Mouse (Mus musculus): ENCODE data around the gene Ankrd22. TPM values are rescaled to one million over a fixed set of nuclear protein-coding genes. Genes with fewer than 3 reads are reported as not detected.

The Ankrd22 gene
- total RNA-seq, 2 experiments from 2014 or later, result not detected

- no peak overlapping the region for H3K4me3 ChIP-seq
These were observed 45.6 kb downstream of the Ankrd22 start for GRCm38 (mm10) chr19:34120107-34120731.

GRCm38 (mm10) chr19:34119653-34120052, 46.2 kb downstream of the Ankrd22 start:
- intact Hi-C loops (cut with DNase I), result no loop called here
- DNase-seq (ENCODE audit: extremely low spot score in 1 of 2, low spot score in 2 of 2), result no peak

More at GRCm38 (mm10) chr19:34120107-34120731, 45.6 kb downstream of the Ankrd22 start:
- no peak overlapping the region for H3K27ac ChIP-seq
- DNase-seq (ENCODE audit: extremely low spot score in 1 of 2, low spot score in 2 of 2), result no peak
- intact Hi-C loops (cut with DNase I), result no loop called here
- TF ChIP-seq CTCF (IDR thresholded peaks at IDR 0.05), result no peak

GRCm38 (mm10) chr19:34119102-34119501, 46.8 kb downstream of the Ankrd22 start:
- TF ChIP-seq CTCF (IDR thresholded peaks at IDR 0.05), result no peak
- intact Hi-C loops (cut with DNase I), result no loop called here
- Histone ChIP-seq H3K4me3 (no peak overlapping the region), H3K27ac (no peak overlapping the region)
- no peak for DNase-seq (ENCODE audit: extremely low spot score in 1 of 2, low spot score in 2 of 2)

More at GRCm38 (mm10) chr19:34119653-34120052, 46.2 kb downstream of the Ankrd22 start:
- H3K4me3 ChIP-seq, result no peak overlapping the region
- no peak for TF ChIP-seq CTCF (IDR thresholded peaks at IDR 0.05)
- no peak overlapping the region for H3K27ac ChIP-seq

- no peak for DNase-seq (ENCODE audit: extremely low spot score in 1 of 2, low spot score in 2 of 2)
- no peak overlapping the region for H3K4me3 ChIP-seq
- H3K27ac ChIP-seq, result no peak overlapping the region
- no peak for TF ChIP-seq CTCF (IDR thresholded peaks at IDR 0.05)
- intact Hi-C loops (cut with DNase I), result no loop called here
These were observed 61.0 kb downstream of the Ankrd22 start for GRCm38 (mm10) chr19:34104841-34105240.

- H3K4me3 ChIP-seq, result no peak overlapping the region
- intact Hi-C loops (cut with DNase I), result no loop called here
- DNase-seq (ENCODE audit: extremely low spot score in 1 of 2, low spot score in 2 of 2), result no peak
- no peak for TF ChIP-seq CTCF (IDR thresholded peaks at IDR 0.05)
- no peak overlapping the region for H3K27ac ChIP-seq
These were observed 64.0 kb downstream of the Ankrd22 start for GRCm38 (mm10) chr19:34101888-34102287.

- intact Hi-C loops (cut with DNase I), result no loop called here
- Histone ChIP-seq H3K27ac (no peak within 1 kb of the TSS), H3K4me3 (no peak within 1 kb of the TSS)
- no peak for DNase-seq (ENCODE audit: extremely low spot score in 1 of 2, low spot score in 2 of 2)
- TF ChIP-seq CTCF (IDR thresholded peaks at IDR 0.05), result no peak
These were observed 65.2 kb downstream of the Ankrd22 start, which contains the start of gene Lipm for GRCm38 (mm10) chr19:34100633-34101032. Gene Lipm, plus strand, starts transcription at chr19:34100933.

GRCm38 (mm10) chr19:34096228-34096627, 69.6 kb downstream of the Ankrd22 start:
- intact Hi-C loops (cut with DNase I), result no loop called here
- DNase-seq (ENCODE audit: extremely low spot score in 1 of 2, low spot score in 2 of 2), result no peak
- Histone ChIP-seq H3K27ac (no peak overlapping the region), H3K4me3 (no peak overlapping the region)
- no peak for TF ChIP-seq CTCF (IDR thresholded peaks at IDR 0.05)

- H3K4me3 ChIP-seq, result no peak overlapping the region
- DNase-seq (ENCODE audit: extremely low spot score in 1 of 2, low spot score in 2 of 2), result no peak
- intact Hi-C loops (cut with DNase I), result no loop called here
- no peak for TF ChIP-seq CTCF (IDR thresholded peaks at IDR 0.05)
- H3K27ac ChIP-seq, result no peak overlapping the region
These were observed 70.5 kb downstream of the Ankrd22 start for GRCm38 (mm10) chr19:34095381-34095780.

- Histone ChIP-seq H3K4me3 (no peak overlapping the region), H3K27ac (no peak overlapping the region)
- TF ChIP-seq CTCF (IDR thresholded peaks at IDR 0.05), result no peak
- intact Hi-C loops (cut with DNase I), result no loop called here
- no peak for DNase-seq (ENCODE audit: extremely low spot score in 1 of 2, low spot score in 2 of 2)
These were observed 76.7 kb downstream of the Ankrd22 start for GRCm38 (mm10) chr19:34089011-34089680.

GRCm38 (mm10) chr19:34078130-34078529, 87.7 kb downstream of the Ankrd22 start:
- TF ChIP-seq CTCF (IDR thresholded peaks at IDR 0.05), result no peak
- no peak for DNase-seq (ENCODE audit: extremely low spot score in 1 of 2, low spot score in 2 of 2)
- Histone ChIP-seq H3K4me3 (no peak overlapping the region), H3K27ac (no peak overlapping the region)
- intact Hi-C loops (cut with DNase I), result no loop called here

- DNase-seq (ENCODE audit: extremely low spot score in 1 of 2, low spot score in 2 of 2), result no peak
- no peak for TF ChIP-seq CTCF (IDR thresholded peaks at IDR 0.05)
- Histone ChIP-seq H3K27ac (no peak overlapping the region), H3K4me3 (no peak overlapping the region)
- intact Hi-C loops (cut with DNase I), result no loop called here
These were observed 91.6 kb downstream of the Ankrd22 start for GRCm38 (mm10) chr19:34074239-34074638.

Other genes with a start within 250 kb of the Ankrd22 start
- not detected for gene Lipf, start 204.9 kb downstream of the Ankrd22 start, total RNA-seq (2021)
- not detected for gene Lipk, start 157.8 kb downstream of the Ankrd22 start, total RNA-seq (2021)
- not detected for gene Lipn, start 98.7 kb downstream of the Ankrd22 start, total RNA-seq (2021)
- gene Lipm, start 65.1 kb downstream of the Ankrd22 start, total RNA-seq (2021), result under 1 TPM in 1 of 2 experiments, not detected in 1; 0.12 TPM
- gene Stambpl1, start 26.2 kb upstream of the Ankrd22 start, total RNA-seq (2021), result 10 to 100 TPM; 18.5 to 21.6 TPM
- 10 to 100 TPM; 11.2 to 16.5 TPM for gene Acta2, start 89.5 kb upstream of the Ankrd22 start, total RNA-seq (2021)
- 1 to 10 TPM in 1 of 2 experiments, under 1 TPM in 1; 0.84 to 2.3 TPM for gene Fas, start 124.6 kb upstream of the Ankrd22 start, total RNA-seq (2021)

All from left cerebral cortex, adult 2 months (tissue).